Mouse (Mus musculus) thymus, adult 2 months (tissue): ENCODE results near the gene Gm28308. TPM values are rescaled to one million over a fixed set of nuclear protein-coding genes. Genes with fewer than 3 reads are reported as not detected.

ENCODE experiments used
- DNase-seq: peaks from one replicate; pipeline ENCODE4 v3.0.0; 2021
- H3K27ac ChIP-seq: fragments of 200-500 bp; 2 replicates; pipeline ENCODE4 v1.5.1; 2012; ENCODE audit warnings: low read length, control low read depth; ENCODE audit not compliant: control insufficient read depth, insufficient read depth
- H3K27me3 ChIP-seq: fragments of 200-500 bp; 2 replicates; pipeline ENCODE4 v1.6.1; 2012; ENCODE audit warnings: mild to moderate bottlenecking, low read length, moderate library complexity, mixed read lengths; ENCODE audit not compliant: control insufficient read depth, insufficient read depth
- H3K36me3 ChIP-seq: fragments of 200-500 bp; 2 replicates; pipeline ENCODE4 v1.6.1; 2012; ENCODE audit warnings: mild to moderate bottlenecking, low read length, moderate library complexity; ENCODE audit not compliant: control insufficient read depth, insufficient read depth
- H3K4me1 ChIP-seq: fragments of 200-500 bp; replicated peaks from 2 replicates; pipeline ENCODE4 v1.6.1; 2012; ENCODE audit warnings: low read length; ENCODE audit not compliant: control insufficient read depth, insufficient read depth
- H3K4me3 ChIP-seq: fragments of 200-500 bp; 2 replicates; pipeline ENCODE4 v1.5.1; 2012; ENCODE audit warnings: mild to moderate bottlenecking, low read length, control low read depth, moderate library complexity; ENCODE audit not compliant: control insufficient read depth, insufficient read depth
- CTCF ChIP-seq: fragments of 200-500 bp; IDR thresholded peaks from 2 replicates; pipeline ENCODE4 v1.5.1; 2012; ENCODE audit warnings: mild to moderate bottlenecking, control low read depth, low read length, moderate library complexity, borderline replicate concordance; ENCODE audit not compliant: control insufficient read depth, poor library complexity, insufficient read depth; ENCODE audit errors: extremely low read depth
- POLR2A ChIP-seq: fragments of 200-500 bp; IDR thresholded peaks from 2 replicates; pipeline ENCODE4 v1.6.1; 2012; ENCODE audit warnings: mild to moderate bottlenecking, low read length, control low read depth, moderate library complexity; ENCODE audit not compliant: control insufficient read depth, poor library complexity, insufficient read depth; ENCODE audit errors: extremely low read depth
- WGBS: fragments of 180-500 bp; shearing (Covaris S2); methylation state at CpG from one replicate; pipeline ENCODE4 v1.1.7; 2018; 5-methylcytosine and 5-hydroxymethylcytosine counted together
- polyA plus RNA-seq: library from polyadenylated mRNA; depleted of rRNA; stranded (reverse); fragments of >200 nt; gene quantifications from 2 replicates; pipeline ENCODE4 v1.2.3, GENCODE M21; 2012

Gene Gm28308
- polyA plus RNA-seq, 1 experiment = 0.24 TPM

GRCm38 (mm10) chr6:52227470-52228222, 14.5 kb upstream of the Gm28308 start:
- no peak overlapping the region for H3K27ac ChIP-seq
- no peak overlapping the region for H3K4me3 ChIP-seq
- H3K36me3 ChIP-seq = no peaks in the 10 kb centered on the region
- TF ChIP-seq POLR2A (no peak), CTCF (no peak)
- H3K27me3 ChIP-seq = peaks cover 42% of the 10 kb centered on the region
- DNase-seq = no peak
- WGBS = 60% methylated on average over 11 of the region's 11 CpGs
- H3K4me1 ChIP-seq = no peaks in the 10 kb centered on the region; the same call in 1 of the 2 replicates

GRCm38 (mm10) chr6:52226569-52227257, 13.6 kb upstream of the Gm28308 start:
- no peak overlapping the region for H3K27ac ChIP-seq
- DNase-seq = no peak
- peaks cover 38% of the 10 kb centered on the region for H3K27me3 ChIP-seq

GRCm38 (mm10) chr6:52225612-52226568, 12.8 kb upstream of the Gm28308 start:
- Histone ChIP-seq H3K27ac (no peak overlapping the region), H3K36me3 (no peaks in the 10 kb centered on the region), H3K27me3 (peaks cover 38% of the 10 kb centered on the region), H3K4me1 (peaks cover 2% of the 10 kb centered on the region; the same call in 1 of the 2 replicates), H3K4me3 (no peak overlapping the region)
- TF ChIP-seq CTCF (no peak), POLR2A (no peak)
- no peak for DNase-seq
- 1% methylated on average over 69 of the region's 69 CpGs for WGBS

More at GRCm38 (mm10) chr6:52226569-52227257, 13.6 kb upstream of the Gm28308 start:
- Histone ChIP-seq H3K4me3 (no peak overlapping the region), H3K36me3 (no peaks in the 10 kb centered on the region), H3K4me1 (no peaks in the 10 kb centered on the region; the same call in 1 of the 2 replicates)
- TF ChIP-seq CTCF (no peak), POLR2A (no peak)
- 20% methylated on average over 26 of the region's 26 CpGs for WGBS

- DNase-seq = no peak
- TF ChIP-seq CTCF = no peak
- TF ChIP-seq POLR2A = no peak
- H3K4me3 ChIP-seq = no peak overlapping the region
- H3K4me1 ChIP-seq = peaks cover 2% of the 10 kb centered on the region; the same call in 1 of the 2 replicates
- no peak overlapping the region for H3K27ac ChIP-seq
- under 1% methylated on average over 36 of the region's 36 CpGs for WGBS
- H3K36me3 ChIP-seq = no peaks in the 10 kb centered on the region
- peaks cover 35% of the 10 kb centered on the region for H3K27me3 ChIP-seq
These were observed 11.9 kb upstream of the Gm28308 start for GRCm38 (mm10) chr6:52224895-52225611.

GRCm38 (mm10) chr6:52223939-52224760, 11.0 kb upstream of the Gm28308 start:
- Histone ChIP-seq H3K4me1 (peaks cover 2% of the 10 kb centered on the region; the same call in 1 of the 2 replicates), H3K27ac (no peak overlapping the region), H3K36me3 (no peaks in the 10 kb centered on the region), H3K4me3 (no peak overlapping the region), H3K27me3 (peaks cover 31% of the 10 kb centered on the region)
- TF ChIP-seq POLR2A (no peak), CTCF (no peak)
- no peak for DNase-seq
- WGBS = 9% methylated on average over 24 of the region's 24 CpGs
